Mouse (Mus musculus) myocyte (in vitro differentiated cells): ENCODE data around the gene Ins2.

Source experiments
- POLR2A ChIP-seq: IDR thresholded peaks from one replicate; pipeline ENCODE4 v1.6.1; 2011; ENCODE audit warnings: low read depth, mild to moderate bottlenecking, control low read depth, moderate library complexity; ENCODE audit not compliant: insufficient read length
- REST ChIP-seq: IDR thresholded peaks from one replicate; pipeline ENCODE4 v1.6.1; 2011; ENCODE audit warnings: mild to moderate bottlenecking, control low read depth, moderate library complexity; ENCODE audit not compliant: insufficient read depth, insufficient read length

- TF ChIP-seq POLR2A, result no peak
- TF ChIP-seq REST, result no peak
Measured at GRCm38 (mm10) chr7:142658681-142659180, 84.5 kb downstream of the Ins2 start.
